Mouse (Mus musculus): Measurements from ENCODE around the gene Hnrnpdl.

DNA sequence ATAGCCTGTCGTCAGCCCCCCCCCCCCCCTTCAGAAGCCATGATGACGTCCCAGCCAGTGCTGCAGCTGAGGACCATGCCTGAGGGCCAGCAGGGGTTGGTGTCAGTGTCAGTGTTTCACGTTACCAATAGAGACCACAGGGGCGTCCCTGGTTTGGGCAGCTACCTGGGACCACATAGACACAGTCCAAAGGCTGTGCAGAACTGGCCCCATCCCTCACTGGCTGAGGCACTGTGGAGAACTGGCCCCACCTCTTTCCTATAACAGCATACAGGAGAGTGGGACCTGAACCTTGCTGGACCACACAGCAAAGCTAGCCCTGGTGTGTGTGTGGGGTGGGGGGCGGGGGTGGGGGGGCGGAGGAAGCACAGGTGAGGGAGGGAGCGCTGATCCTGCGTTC is 39.0 kb downstream of the Hnrnpdl start:
- TF ChIP-seq POLR2A (IDR thresholded peaks at IDR 0.05; ENCODE audit: insufficient read depth, low read depth, low read length) (no peak), CTCF (IDR thresholded peaks at IDR 0.05; ENCODE audit: insufficient read depth, low read depth, low read length) (no peak)

Data from olfactory bulb, adult 2 months (tissue).